21 mouse cellular contexts compared by ENCODE assay signal in the genomic region with DNA sequence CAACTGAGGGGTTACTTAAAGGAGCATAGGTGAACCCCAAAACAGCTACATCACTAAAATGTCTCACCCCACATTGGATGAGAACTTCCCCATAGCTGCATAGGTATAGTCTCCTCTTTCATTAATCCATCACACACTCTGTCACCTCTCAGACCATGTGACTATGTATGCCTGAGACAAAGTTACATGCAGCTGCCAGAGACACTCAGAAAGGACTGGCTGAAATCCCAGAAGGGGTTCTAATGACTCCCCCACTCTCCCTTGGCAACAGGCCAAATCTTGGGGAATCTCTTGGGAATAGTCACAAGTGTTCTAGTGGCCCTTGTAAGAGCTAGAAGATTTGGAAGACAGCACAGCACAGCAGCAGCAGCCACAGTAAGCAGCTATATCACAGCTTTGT. TPM values are rescaled to one million over a fixed set of nuclear protein-coding genes. Genes with fewer than 3 reads are reported as not detected.
DNase-seq lines count a peak whose midpoint lies in the region; ATAC-seq and TF ChIP-seq lines count a peak whose summit lies in the region.
"Had no signal": no experiment of that assay in that cellular context is flagged by ENCODE, and none has a peak within 500 bp of the region (broad histone marks: within the 10 kb centered on the region; RNA-seq: fewer than 3 reads in every experiment).

No protein-coding gene starts in this region.

- no peak for TF ChIP-seq RAD21 in CH12.LX (IDR thresholded peaks at IDR 0.05; ENCODE audit: low read depth, low read length)

- no peak overlapping the region for H3K9ac ChIP-seq in kidney, postnatal 0 days (ENCODE audit: low read depth, low read length)
- H3K9ac ChIP-seq in CH12.LX (ENCODE audit: insufficient read depth, low read depth): peak overlapping the region; percentile 79
- H3K9ac ChIP-seq: embryonic facial prominence, embryonic 13.5 days; forebrain, embryonic 13.5 days; kidney, embryonic 15.5 days had no signal

- no peaks in the 10 kb centered on the region for H3K4me1 ChIP-seq in kidney, postnatal 0 days (replicated peaks; ENCODE audit: insufficient read depth, low read length)
- H3K4me1 ChIP-seq in CH12.LX (ENCODE audit: control insufficient read depth in 1 of 2, insufficient read depth in 2 of 2): peaks cover 13 to 37% of the 10 kb centered on the region in 2 experiments
- no peaks in the 10 kb centered on the region for H3K4me1 ChIP-seq in heart, embryonic 10.5 days
- H3K4me1 ChIP-seq: embryonic facial prominence, embryonic 13.5 days; forebrain, embryonic 13.5 days; kidney, embryonic 15.5 days had no signal

- no peaks in the 10 kb centered on the region for H3K9me3 ChIP-seq in kidney, postnatal 0 days (replicated peaks; ENCODE audit: low read length)
- H3K9me3 ChIP-seq in CH12.LX (replicated peaks; ENCODE audit: low read length): peaks cover 10% of the 10 kb centered on the region
- H3K9me3 ChIP-seq in heart, embryonic 10.5 days: no peaks in the 10 kb centered on the region
- H3K9me3 ChIP-seq: embryonic facial prominence, embryonic 13.5 days; forebrain, embryonic 13.5 days; kidney, embryonic 15.5 days had no signal

- 0 out of 2 replicates have a peak, but pooled peaks have one; percentile 27 for TF ChIP-seq EP300 in CH12.LX (IDR thresholded peaks at IDR 0.05; ENCODE audit: low read length)

- H3K27ac ChIP-seq in kidney, postnatal 0 days: no peak overlapping the region
- H3K27ac ChIP-seq in CH12.LX (ENCODE audit: insufficient read depth, low read depth): no peak overlapping the region
- H3K27ac ChIP-seq in heart, embryonic 10.5 days: no peak overlapping the region
- H3K27ac ChIP-seq: embryonic facial prominence, embryonic 13.5 days; forebrain, embryonic 13.5 days; kidney, embryonic 15.5 days had no signal

- in situ Hi-C loops in CH12.LX (cut with MboI; ENCODE audit: low pct_ligation_motif_present, low pct_unique_long_range_greater_than_20kb, low sequenced_read_pairs): no loop called here

- no peaks in the 10 kb centered on the region for H3K27me3 ChIP-seq in kidney, postnatal 0 days (ENCODE audit: insufficient read depth, low read length)
- no peaks in the 10 kb centered on the region for H3K27me3 ChIP-seq in CH12.LX (replicated peaks)
- H3K27me3 ChIP-seq in heart, embryonic 10.5 days (ENCODE audit: insufficient read depth, poor library complexity, severe bottlenecking): peaks cover 4% of the 10 kb centered on the region; the same call in 1 of the 2 replicates
- H3K27me3 ChIP-seq: embryonic facial prominence, embryonic 13.5 days; forebrain, embryonic 13.5 days; kidney, embryonic 15.5 days had no signal

- no peaks in the 10 kb centered on the region for H3K36me3 ChIP-seq in kidney, postnatal 0 days (ENCODE audit: insufficient read depth, low read length)
- H3K36me3 ChIP-seq in CH12.LX (replicated peaks in 1 of 2; ENCODE audit: control insufficient read depth in 1 of 2, insufficient read depth in 1 of 2, low read length in 1 of 2): peaks cover 15 to 48% of the 10 kb centered on the region in 2 experiments
- H3K36me3 ChIP-seq in heart, embryonic 10.5 days: no peaks in the 10 kb centered on the region
- H3K36me3 ChIP-seq: embryonic facial prominence, embryonic 13.5 days; G1E; kidney, embryonic 15.5 days had no signal

- TF ChIP-seq POLR2A in CH12.LX (IDR thresholded peaks at IDR 0.05; ENCODE audit: low read depth, low read length): no peak

- peaks cover 32% of the 10 kb centered on the region for H3K79me2 ChIP-seq in CH12.LX (replicated peaks; ENCODE audit: control insufficient read depth, extremely low read depth, insufficient read depth, poor library complexity, severe bottlenecking)

- no peak for ATAC-seq in kidney, postnatal 0 days (replicated peaks; ENCODE audit: low FRiP score, low read depth)
- ATAC-seq: forebrain, embryonic 13.5 days; hindbrain, embryonic 16.5 days; intestine, postnatal 0 days had no signal

- H3K4me2 ChIP-seq in kidney, postnatal 0 days (ENCODE audit: low read length): no peak overlapping the region
- peak overlapping the region; percentile 84 for H3K4me2 ChIP-seq in CH12.LX (ENCODE audit: insufficient read depth, low read depth, poor library complexity, severe bottlenecking)
- H3K4me2 ChIP-seq: embryonic facial prominence, embryonic 13.5 days; forebrain, embryonic 13.5 days; heart, embryonic 11.5 days; kidney, embryonic 15.5 days; midbrain, embryonic 11.5 days had no signal

- no peak for TF ChIP-seq CTCF in kidney, postnatal 0 days (IDR thresholded peaks at IDR 0.05; ENCODE audit: low read depth)
- TF ChIP-seq CTCF in CH12.LX (conservative IDR thresholded peaks at IDR 0.05 in 1 of 2, IDR thresholded peaks at IDR 0.05 in 1 of 2; ENCODE audit: low read depth in 2 of 2, low read length in 2 of 2): no peak

- dilution Hi-C loops in CH12.LX (cut with MboI; ENCODE audit: extremely low pct_ligation_motif_present, extremely low pct_unique_long_range_greater_than_20kb, low sequenced_read_pairs): no loop called here

- DNase-seq in kidney, postnatal 0 days (ENCODE audit: low spot score): peak; percentile 18
- DNase-seq in kidney, adult 8-10 months: no peak
- DNase-seq in lung, postnatal 10 days: peak; percentile 22
- DNase-seq in lung, postnatal 25 days (ENCODE audit: low spot score): no peak
- DNase-seq in CH12.LX (ENCODE audit: extremely low read depth): no peak
- peak; percentile 8 for DNase-seq in adipocyte (ENCODE audit: low spot score)
- no peak for DNase-seq in kidney, postnatal 14 days
- no peak for DNase-seq in heart, embryonic 10.5 days (ENCODE audit: low spot score)
- DNase-seq: adrenal gland, postnatal 36 days; cerebellum, adult 11 months; layer of hippocampus, adult 9-11 months; right cerebral cortex, postnatal 14 days; thymus, postnatal 14 days had no signal

- H3K4me3 ChIP-seq in kidney, postnatal 0 days (replicated peaks; ENCODE audit: low read depth, low read length): no peak overlapping the region
- H3K4me3 ChIP-seq in CH12.LX (replicated peaks in 1 of 3; ENCODE audit: low read depth in 2 of 3, low read length in 2 of 3, poor library complexity in 1 of 3): peak overlapping the region in 2 of 3 experiments; percentile 72 to 88
- no peak overlapping the region for H3K4me3 ChIP-seq in heart, embryonic 10.5 days
- H3K4me3 ChIP-seq: embryonic facial prominence, embryonic 13.5 days; forebrain, embryonic 13.5 days; kidney, embryonic 15.5 days had no signal

TF ChIP-seq in CH12.LX, 34 proteins besides CTCF, POLR2A, EP300 and RAD21:
- TF ChIP-seq ZKSCAN1 (IDR thresholded peaks at IDR 0.05; ENCODE audit: borderline replicate concordance, low read depth, low read length) (no peak), MAZ (IDR thresholded peaks at IDR 0.05; ENCODE audit: low read depth, low read length) (no peak), MAFK (IDR thresholded peaks at IDR 0.05; ENCODE audit: insufficient replicate concordance, low read length) (no peak), ZMIZ1 (IDR thresholded peaks at IDR 0.05; ENCODE audit: low read depth, low read length) (no peak), IRF4 (IDR thresholded peaks at IDR 0.05; ENCODE audit: low read depth, low read length) (no peak), SMC3 (IDR thresholded peaks at IDR 0.05; ENCODE audit: low read depth, low read length) (no peak), CHD1 (IDR thresholded peaks at IDR 0.05; ENCODE audit: low read depth, low read length) (no peak), MAX (IDR thresholded peaks at IDR 0.05; ENCODE audit: low read length) (peak; percentile 53; the same call in 1 of the 2 replicates), GABPA (IDR thresholded peaks at IDR 0.05; ENCODE audit: insufficient replicate concordance, low read depth, low read length) (no peak), POLR2AphosphoS2 (IDR thresholded peaks at IDR 0.05; ENCODE audit: low read depth, low read length) (no peak), BHLHE40 (IDR thresholded peaks at IDR 0.05; ENCODE audit: low read depth, low read length) (peak; percentile 26; the same call in 1 of the 2 replicates), MEF2A (IDR thresholded peaks at IDR 0.05; ENCODE audit: borderline replicate concordance, low read depth, low read length) (no peak), JUND (conservative IDR thresholded peaks at IDR 0.05; ENCODE audit: low read depth, low read length) (no peak), TBP (conservative IDR thresholded peaks at IDR 0.05; ENCODE audit: low read depth, low read length) (no peak), TCF12 (IDR thresholded peaks at IDR 0.05; ENCODE audit: low read depth, low read length) (0 out of 2 replicates have a peak, but pooled peaks have one; percentile 19), ELF1 (IDR thresholded peaks at IDR 0.05; ENCODE audit: low read depth, low read length) (no peak), USF1 (IDR thresholded peaks at IDR 0.05; ENCODE audit: low read depth, low read length) (no peak), RCOR1 (conservative IDR thresholded peaks at IDR 0.05; ENCODE audit: low read depth, low read length) (no peak), ZNF384 (IDR thresholded peaks at IDR 0.05; ENCODE audit: low read depth, low read length) (no peak), ZC3H11A (IDR thresholded peaks at IDR 0.05; ENCODE audit: low read depth, low read length) (no peak), ETS1 (conservative IDR thresholded peaks at IDR 0.05; ENCODE audit: low read depth, low read length) (no peak), UBTF (IDR thresholded peaks at IDR 0.05; ENCODE audit: low read depth, low read length) (no peak), MYC (IDR thresholded peaks at IDR 0.05; ENCODE audit: low read depth, low read length) (0 out of 2 replicates have a peak, but pooled peaks have one; percentile 24), SIN3A (IDR thresholded peaks at IDR 0.05; ENCODE audit: low read length) (no peak), NELFE (IDR thresholded peaks at IDR 0.05; ENCODE audit: low read depth, low read length) (no peak), USF2 (conservative IDR thresholded peaks at IDR 0.05; ENCODE audit: low read depth, low read length) (no peak), MXI1 (IDR thresholded peaks at IDR 0.05; ENCODE audit: low read depth, low read length) (no peak)

RNA-seq across cellular contexts. Expression of gene Dock2, which starts 1.2 kb away (rescaled TPM):
- 1.1 and 1.4 TPM in 2 replicates for polyA plus RNA-seq in kidney, postnatal 0 days (2015; fragmentation: Nextera tagmentation; extraction: Ambion mirVana)
- total RNA-seq in CH12.LX (2012; rRNA removed) (109 and 133 TPM in 2 replicates), CH12.LX (2014; rRNA removed) (79.6 and 83.8 TPM in 2 replicates)
- 137 and 151 TPM in 2 replicates for polyA plus RNA-seq in CH12.LX (2012; ENCODE audit: insufficient read length, low read depth)
- 0.68 and 1.2 TPM in 2 replicates for polyA plus RNA-seq in heart, embryonic 10.5 days (2016; fragmentation: Nextera tagmentation; extraction: Ambion mirVana)

RNA-seq across cellular contexts. Expression of gene Spdl1, which starts 48.6 kb away (rescaled TPM):
- 9.0 and 9.2 TPM in 2 replicates for polyA plus RNA-seq in kidney, postnatal 0 days (2015; fragmentation: Nextera tagmentation; extraction: Ambion mirVana)
- 45.2 and 56.1 TPM in 2 replicates for total RNA-seq in CH12.LX (2012; rRNA removed)
- total RNA-seq in CH12.LX (2014; rRNA removed): 72.8 and 77.1 TPM in 2 replicates
- polyA plus RNA-seq in CH12.LX (2012; ENCODE audit: insufficient read length, low read depth): 61.1 and 68.0 TPM in 2 replicates
- polyA plus RNA-seq in heart, embryonic 10.5 days (2016; fragmentation: Nextera tagmentation; extraction: Ambion mirVana): 19.6 and 26.2 TPM in 2 replicates

Comparison
In these comparisons a context has a peak if more than half of its experiments do, and no peak if none do; other contexts are left out.
1. DNase-seq: peak in kidney, postnatal 0 days (single experiment), lung, postnatal 10 days (single experiment) and adipocyte (single experiment); none in kidney, adult 8-10 months (0 of 2), lung, postnatal 25 days (single experiment), CH12.LX (single experiment), kidney, postnatal 14 days (single experiment) and heart, embryonic 10.5 days (single experiment).
2. H3K4me3 ChIP-seq: peak in CH12.LX (2 of 3); none in kidney, postnatal 0 days (single experiment) and heart, embryonic 10.5 days (single experiment).
3. RNA of gene Dock2, which starts 1.2 kb away (polyA plus RNA-seq): 137 to 151 TPM in CH12.LX; 0.68 to 1.2 TPM in heart, embryonic 10.5 days and 1.1 to 1.4 TPM in kidney, postnatal 0 days; every median in the first group is over 10 times any median in the second.